Mouse (Mus musculus) MEL (cell line): ENCODE measurements around the gene Wrb. TPM values are rescaled to one million over a fixed set of nuclear protein-coding genes. Genes with fewer than 3 reads are reported as not detected.
A peak's percentile ranks its signal among the peaks of the same experiment; 100 is the strongest.

ENCODE experiments used
- DNase-seq: peaks from one replicate; pipeline ENCODE4 v3.0.0; 2011; ENCODE audit warnings: low read depth, low spot score
- H3K27ac ChIP-seq: 2 replicates; pipeline ENCODE4 v1.5.1; 2012; ENCODE audit warnings: low read depth, mild to moderate bottlenecking, control low read depth, low read length, moderate library complexity; ENCODE audit not compliant: control insufficient read depth
- H3K27me3 ChIP-seq, 2 experiments: fragments of 150-350 bp in 1 of 2; sonication (generic) in 1 of 2; 2 replicates each; pipeline ENCODE4 v1.6.1; 2012; ENCODE audit warnings: low read length in 2 of 2, mild to moderate bottlenecking in 2 of 2, improper control_type of control experiment in 1 of 2, moderate library complexity in 1 of 2; ENCODE audit not compliant: insufficient read depth in 2 of 2, control insufficient read depth in 1 of 2
- H3K36me3 ChIP-seq, 2 experiments: 2 replicates each; pipeline ENCODE4 v1.6.1; 2012 to 2014; ENCODE audit warnings: low read length in 2 of 2, improper control_type of control experiment in 1 of 2, inconsistent platforms in 1 of 2, mild to moderate bottlenecking in 1 of 2; ENCODE audit not compliant: insufficient read depth in 2 of 2, control insufficient read depth in 1 of 2
- H3K4me1 ChIP-seq, 2 experiments: fragments of 150-350 bp in 1 of 2; sonication (generic) in 1 of 2; 2 replicates each; pipeline ENCODE4 v1.6.1; 2012; ENCODE audit warnings: low read length in 2 of 2, improper control_type of control experiment in 1 of 2, mild to moderate bottlenecking in 1 of 2; ENCODE audit not compliant: insufficient read depth in 2 of 2, control insufficient read depth in 1 of 2
- H3K4me3 ChIP-seq, 2 experiments: fragments of 150-350 bp in 1 of 2; sonication (generic) in 1 of 2; 2 replicates each; pipeline ENCODE4 v1.5.1; 2012; ENCODE audit warnings: low read depth in 2 of 2, low read length in 2 of 2, mild to moderate bottlenecking in 2 of 2, moderate library complexity in 2 of 2, control low read depth in 1 of 2, improper control_type of control experiment in 1 of 2; ENCODE audit not compliant: control insufficient read depth in 1 of 2, insufficient read depth in 1 of 2
- H3K79me2 ChIP-seq: 2 replicates; pipeline ENCODE4 v1.6.1; 2012; ENCODE audit warnings: mild to moderate bottlenecking, low read length, moderate library complexity; ENCODE audit not compliant: control insufficient read depth, poor library complexity, insufficient read depth
- H3K9ac ChIP-seq: 2 replicates; pipeline ENCODE4 v1.6.1; 2012; ENCODE audit warnings: low read depth, mild to moderate bottlenecking, control low read depth, low read length, moderate library complexity; ENCODE audit not compliant: control insufficient read depth, poor library complexity, severe bottlenecking
- H3K9me3 ChIP-seq: fragments of 150-350 bp; sonication (generic); replicated peaks from 2 replicates; pipeline ENCODE4 v1.6.1; 2012; ENCODE audit warnings: mild to moderate bottlenecking, low read length, improper control_type of control experiment, moderate library complexity; ENCODE audit not compliant: insufficient read depth
- CHD2 ChIP-seq: IDR thresholded peaks from 2 replicates; pipeline ENCODE4 v1.6.1; 2011; ENCODE audit warnings: low read length, improper control_type of control experiment
- CTCF ChIP-seq, 3 experiments: IDR thresholded peaks in 2 of 3; conservative IDR thresholded peaks in 1 of 3; 2 replicates each; pipeline ENCODE4 v1.5.1; 2011 to 2012; ENCODE audit warnings: low read length in 3 of 3, low read depth in 2 of 3, mild to moderate bottlenecking in 2 of 3, improper control_type of control experiment in 1 of 3, inconsistent platforms in 1 of 3, mixed read lengths in 1 of 3, moderate library complexity in 1 of 3; ENCODE audit not compliant: control insufficient read depth in 1 of 3, insufficient read depth in 1 of 3, poor library complexity in 1 of 3, severe bottlenecking in 1 of 3
- E2F4 ChIP-seq: IDR thresholded peaks from 2 replicates; pipeline ENCODE4 v1.6.1; 2011; ENCODE audit warnings: low read depth, low read length, improper control_type of control experiment, borderline replicate concordance
- ELF1 ChIP-seq: IDR thresholded peaks from 2 replicates; pipeline ENCODE4 v1.6.1; 2014; ENCODE audit warnings: low read depth, mild to moderate bottlenecking, inconsistent platforms, low read length, improper control_type of control experiment, moderate library complexity
- ETS1 ChIP-seq: IDR thresholded peaks from 2 replicates; pipeline ENCODE4 v1.6.1; 2012; ENCODE audit warnings: low read depth, mild to moderate bottlenecking, inconsistent platforms, low read length, improper control_type of control experiment, moderate library complexity
- GABPA ChIP-seq: IDR thresholded peaks from 2 replicates; pipeline ENCODE4 v1.6.1; 2012; ENCODE audit warnings: low read depth, mild to moderate bottlenecking, inconsistent platforms, low read length, improper control_type of control experiment, moderate library complexity
- JUND ChIP-seq: IDR thresholded peaks from 2 replicates; pipeline ENCODE4 v1.6.1; 2011; ENCODE audit warnings: low read depth, mild to moderate bottlenecking, improper control_type of control experiment, low read length
- KAT2A ChIP-seq: conservative IDR thresholded peaks from 2 replicates; pipeline ENCODE4 v1.6.1; 2012; ENCODE audit warnings: low read depth, low read length, improper control_type of control experiment, inconsistent platforms
- MAX ChIP-seq: IDR thresholded peaks from 2 replicates; pipeline ENCODE4 v1.6.1; 2011; ENCODE audit warnings: low read length, improper control_type of control experiment
- MAZ ChIP-seq: IDR thresholded peaks from 2 replicates; pipeline ENCODE4 v1.6.1; 2012; ENCODE audit warnings: low read depth, mild to moderate bottlenecking, inconsistent platforms, low read length, improper control_type of control experiment
- MEF2A ChIP-seq: IDR thresholded peaks from 2 replicates; pipeline ENCODE4 v1.6.1; 2014; ENCODE audit warnings: low read depth, mild to moderate bottlenecking, inconsistent platforms, low read length, improper control_type of control experiment; ENCODE audit not compliant: poor library complexity, insufficient replicate concordance, severe bottlenecking; ENCODE audit errors: extremely low read depth
- MXI1 ChIP-seq: IDR thresholded peaks from 2 replicates; pipeline ENCODE4 v1.6.1; 2011; ENCODE audit warnings: mild to moderate bottlenecking, low read depth, low read length, improper control_type of control experiment
- MYB ChIP-seq: IDR thresholded peaks from 2 replicates; pipeline ENCODE4 v1.6.1; 2011; ENCODE audit warnings: mild to moderate bottlenecking, low read depth, low read length, improper control_type of control experiment
- NELFE ChIP-seq: IDR thresholded peaks from 2 replicates; pipeline ENCODE4 v1.6.1; 2011; ENCODE audit warnings: low read depth, low read length, improper control_type of control experiment
- NRF1 ChIP-seq: IDR thresholded peaks from 2 replicates; pipeline ENCODE4 v1.6.1; 2014; ENCODE audit warnings: low read depth, mild to moderate bottlenecking, inconsistent platforms, low read length, improper control_type of control experiment, moderate library complexity; ENCODE audit not compliant: poor library complexity, insufficient read depth, severe bottlenecking
- POLR2AphosphoS2 ChIP-seq: IDR thresholded peaks from 2 replicates; pipeline ENCODE4 v1.6.1; 2011; ENCODE audit warnings: low read length, improper control_type of control experiment
- POLR2AphosphoS5 ChIP-seq: IDR thresholded peaks from 2 replicates; pipeline ENCODE4 v1.6.1; 2012; ENCODE audit warnings: low read depth, borderline replicate concordance, mild to moderate bottlenecking, inconsistent platforms, low read length, moderate library complexity, mixed read lengths
- RAD21 ChIP-seq: IDR thresholded peaks from 2 replicates; pipeline ENCODE4 v1.6.1; 2011; ENCODE audit warnings: mild to moderate bottlenecking, low read depth, low read length, improper control_type of control experiment
- RCOR1 ChIP-seq: IDR thresholded peaks from 2 replicates; pipeline ENCODE4 v1.6.1; 2012; ENCODE audit warnings: low read depth, mild to moderate bottlenecking, inconsistent platforms, low read length, improper control_type of control experiment
- SIN3A ChIP-seq: IDR thresholded peaks from 2 replicates; pipeline ENCODE4 v1.6.1; 2012; ENCODE audit warnings: low read length, improper control_type of control experiment, inconsistent platforms
- TAL1 ChIP-seq: IDR thresholded peaks from 2 replicates; pipeline ENCODE4 v1.6.1; 2012; ENCODE audit warnings: mild to moderate bottlenecking, inconsistent platforms, low read length, moderate library complexity, mixed read lengths
- TBP ChIP-seq: IDR thresholded peaks from 2 replicates; pipeline ENCODE4 v1.8.0; 2011; ENCODE audit warnings: low read depth, low read length, improper control_type of control experiment
- USF1 ChIP-seq: IDR thresholded peaks from 2 replicates; pipeline ENCODE4 v1.6.1; 2014; ENCODE audit warnings: low read depth, mild to moderate bottlenecking, inconsistent platforms, low read length, improper control_type of control experiment, moderate library complexity
- USF2 ChIP-seq, 2 experiments: IDR thresholded peaks; 2 replicates each; pipeline ENCODE4 v1.6.1; 2011 to 2012; ENCODE audit warnings: improper control_type of control experiment in 2 of 2, low read length in 2 of 2, borderline replicate concordance in 1 of 2, inconsistent platforms in 1 of 2, low read depth in 1 of 2, mild to moderate bottlenecking in 1 of 2; ENCODE audit not compliant: insufficient read depth in 1 of 2
- ZC3H11A ChIP-seq: IDR thresholded peaks from 2 replicates; pipeline ENCODE4 v1.6.1; 2012; ENCODE audit warnings: low read depth, mild to moderate bottlenecking, inconsistent platforms, low read length, improper control_type of control experiment
- ZMIZ1 ChIP-seq: IDR thresholded peaks from 2 replicates; pipeline ENCODE4 v1.6.1; 2012; ENCODE audit warnings: low read depth, mild to moderate bottlenecking, inconsistent platforms, low read length, improper control_type of control experiment, moderate library complexity
- ZNF384 ChIP-seq: IDR thresholded peaks from 2 replicates; pipeline ENCODE4 v1.6.1; 2012; ENCODE audit warnings: low read depth, mild to moderate bottlenecking, inconsistent platforms, low read length, improper control_type of control experiment
- polyA plus RNA-seq, 2 experiments: library from polyadenylated mRNA; stranded (reverse) in 1 of 2; unstranded in 1 of 2; fragments of >175 nt in 1 of 2; fragments of >200 nt in 1 of 2; gene quantifications; 2 replicates each; pipeline versions ENCODE4 v1.2.1 to v1.2.4; 2012; ENCODE audit warnings: low replicate concordance in 2 of 2, low read depth in 1 of 2; ENCODE audit not compliant: insufficient read length in 2 of 2, insufficient read depth in 1 of 2, missing spikeins in 1 of 2
- total RNA-seq: library from RNA; depleted of rRNA; stranded (reverse); fragments of 300-350 nt; gene quantifications from 2 replicates; pipeline ENCODE4 v1.2.3, GENCODE M21; 2012

Wrb gene
- total and polyA plus RNA-seq, 3 experiments: 41.6 to 50.2 TPM; not detected in 1

- TF ChIP-seq MEF2A: no peak
These were observed 18.5 kb upstream of the Wrb start (continued) for GRCm38 (mm10) chr16:96126684-96127171.

- H3K36me3 ChIP-seq: peaks cover 12 to 13% of the 10 kb centered on the region in 2 experiments
- no peak for DNase-seq
- H3K4me3 ChIP-seq: peak overlapping the region; percentile 72 to 97
- H3K9me3 ChIP-seq: no peaks in the 10 kb centered on the region
- H3K79me2 ChIP-seq: peaks cover 14% of the 10 kb centered on the region
- H3K27ac ChIP-seq: peak overlapping the region; percentile 68
- peaks cover 0 to 4% of the 10 kb centered on the region in 2 experiments; a peak in 3 of 4 replicates for H3K4me1 ChIP-seq
- H3K27me3 ChIP-seq: no peaks in the 10 kb centered on the region
- TF ChIP-seq CHD2 (no peak), NELFE (peak; percentile 51; the same call in 1 of the 2 replicates)
- H3K9ac ChIP-seq: peak overlapping the region; percentile 86
These were observed 17.9 kb upstream of the Wrb start for GRCm38 (mm10) chr16:96127288-96127656.

DNA sequence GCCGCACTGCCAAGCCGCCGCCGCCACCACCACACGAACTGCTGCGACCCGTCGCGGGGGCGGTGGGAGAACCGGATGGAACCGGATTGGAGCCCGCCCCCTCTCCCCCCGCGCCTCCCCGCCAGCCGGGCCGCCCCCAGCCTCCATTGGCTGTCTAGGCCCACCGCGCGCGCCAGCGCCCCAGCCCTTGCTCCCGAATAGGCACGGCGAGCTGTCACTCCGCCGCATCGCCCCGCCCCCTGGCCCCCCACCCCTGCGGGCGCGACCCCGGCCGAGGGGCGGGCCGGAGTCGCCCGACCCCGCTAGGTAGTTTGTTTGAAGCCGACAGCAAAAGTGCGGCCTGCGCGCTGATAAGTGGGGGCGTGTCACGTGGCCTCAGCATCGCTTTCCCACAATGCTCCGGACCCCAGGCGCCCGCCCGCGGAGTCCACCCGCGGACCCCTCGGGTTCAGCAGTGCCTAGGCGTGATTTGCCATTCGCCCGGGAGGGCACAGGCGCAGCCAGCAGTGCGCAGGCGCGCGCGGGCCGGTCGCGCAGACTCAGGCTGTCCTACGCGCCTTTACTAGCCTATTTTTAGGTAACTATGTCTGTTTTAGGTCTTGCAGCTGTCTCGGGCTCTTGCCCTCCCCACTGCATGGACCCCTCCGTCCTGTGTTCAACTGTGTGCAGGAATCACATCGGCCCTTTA lies 17.4 kb upstream of the Wrb start, which contains the start of gene Hmgn1:
Gene Hmgn1 (minus strand): TSS at position 73 of the 688 bp plus-strand sequence.
- Histone ChIP-seq H3K9ac (peak within 1 kb of the TSS; percentile 89), H3K27ac (peak within 1 kb of the TSS; percentile 68), H3K4me1 (peaks cover 0 to 4% of the 10 kb centered on the region in 2 experiments; a peak in 3 of 4 replicates), H3K79me2 (peaks cover 14% of the 10 kb centered on the region), H3K27me3 (no peaks in the 10 kb centered on the region), H3K36me3 (peaks cover 12 to 13% of the 10 kb centered on the region in 2 experiments), H3K9me3 (no peaks in the 10 kb centered on the region), H3K4me3 (peak within 1 kb of the TSS; percentile 88 to 97)
- DNase-seq: peak; percentile 97
- TF ChIP-seq ELF1: no peak
- no peak for TF ChIP-seq CHD2
- no peak for TF ChIP-seq RAD21
- TF ChIP-seq JUND: no peak
- no peak for TF ChIP-seq GABPA
- TF ChIP-seq E2F4: no peak
- TF ChIP-seq POLR2AphosphoS2: peak; percentile 61; the same call in 1 of the 2 replicates
- TF ChIP-seq MYB: no peak
- TF ChIP-seq USF2 (IDR thresholded peaks at IDR 0.05; ENCODE audit: borderline replicate concordance in 1 of 2, insufficient read depth in 1 of 2, low read depth in 1 of 2, low read length in 2 of 2): peak; percentile 50 to 84
- TF ChIP-seq TAL1: no peak
- TF ChIP-seq ETS1: no peak
- peak; percentile 46; the same call in 1 of the 2 replicates for TF ChIP-seq ZMIZ1
- TF ChIP-seq NELFE: peak; percentile 75
- TF ChIP-seq MEF2A: no peak
- peak; percentile 67 for TF ChIP-seq RCOR1
- TF ChIP-seq ZNF384: no peak
- peak; percentile 97 for TF ChIP-seq NRF1
- no peak for TF ChIP-seq POLR2AphosphoS5
- TF ChIP-seq MAX: peak; percentile 93
- peak; percentile 71 for TF ChIP-seq SIN3A
- no peak for TF ChIP-seq ZC3H11A
- no peak for TF ChIP-seq TBP
- TF ChIP-seq MAZ: no peak; the same call in 1 of the 2 replicates
- no peak for TF ChIP-seq CTCF (IDR thresholded peaks at IDR 0.05 in 2 of 3, conservative IDR thresholded peaks at IDR 0.05 in 1 of 3; ENCODE audit: control insufficient read depth in 1 of 3, insufficient read depth in 1 of 3, low read depth in 2 of 3, low read length in 3 of 3, poor library complexity in 1 of 3, severe bottlenecking in 1 of 3)
- peak; percentile 98 for TF ChIP-seq USF1
- TF ChIP-seq MXI1: peak; percentile 70
- no peak; the same call in 1 of the 2 replicates for TF ChIP-seq KAT2A
